Mouse (Mus musculus): Measurements from ENCODE around the gene Vmp1. TPM values are rescaled to one million over a fixed set of nuclear protein-coding genes. Genes with fewer than 3 reads are reported as not detected.

Vmp1 gene
- polyA plus RNA-seq, 1 experiment from 2014 or later: 153 TPM

GRCm38 (mm10) chr11:86578809-86579730, 104.6 kb downstream of the Vmp1 start:
- H3K27me3 ChIP-seq (replicated peaks): no peaks in the 10 kb centered on the region
- H3K4me1 ChIP-seq: peaks cover 32% of the 10 kb centered on the region
- 0 out of 2 replicates have a peak, but pooled peaks have one; percentile 4 for ATAC-seq (ENCODE audit: insufficient read depth, low FRiP score, low read depth)
- WGBS: 62% methylated on average over 25 of the region's 25 CpGs
- H3K9me3 ChIP-seq: no peaks in the 10 kb centered on the region
- no peaks in the 10 kb centered on the region for H3K36me3 ChIP-seq
- peak overlapping the region; percentile 89 for H3K27ac ChIP-seq
- no peak overlapping the region for H3K4me3 ChIP-seq (replicated peaks)
- H3K4me2 ChIP-seq: peak overlapping the region; percentile 17
- no peak overlapping the region for H3K9ac ChIP-seq

- Histone ChIP-seq H3K4me1 (peaks cover 32% of the 10 kb centered on the region), H3K4me3 (replicated peaks) (no peak overlapping the region), H3K9ac (no peak overlapping the region), H3K27ac (peak overlapping the region; percentile 89), H3K27me3 (replicated peaks) (no peaks in the 10 kb centered on the region), H3K9me3 (no peaks in the 10 kb centered on the region), H3K36me3 (no peaks in the 10 kb centered on the region), H3K4me2 (peak overlapping the region; percentile 17; the same call in 1 of the 2 replicates)
- no peak for ATAC-seq (ENCODE audit: insufficient read depth, low FRiP score, low read depth)
- WGBS: 54% methylated on average over 6 of the region's 6 CpGs
Measured at GRCm38 (mm10) chr11:86578106-86578808, 105.4 kb downstream of the Vmp1 start.

GRCm38 (mm10) chr11:86577231-86577630, 106.4 kb downstream of the Vmp1 start:
- Histone ChIP-seq H3K4me1 (peaks cover 32% of the 10 kb centered on the region), H3K36me3 (no peaks in the 10 kb centered on the region), H3K9me3 (no peaks in the 10 kb centered on the region), H3K4me3 (replicated peaks) (no peak overlapping the region), H3K4me2 (no peak overlapping the region), H3K27ac (peak overlapping the region; percentile 89), H3K9ac (no peak overlapping the region), H3K27me3 (replicated peaks) (no peaks in the 10 kb centered on the region)
- WGBS: 58% methylated on average over 4 of the region's 4 CpGs
- no peak for ATAC-seq (ENCODE audit: insufficient read depth, low FRiP score, low read depth)

GRCm38 (mm10) chr11:86575632-86576378, 107.8 kb downstream of the Vmp1 start:
- Histone ChIP-seq H3K36me3 (no peaks in the 10 kb centered on the region), H3K9ac (no peak overlapping the region), H3K9me3 (no peaks in the 10 kb centered on the region), H3K27me3 (replicated peaks) (no peaks in the 10 kb centered on the region), H3K27ac (peak overlapping the region; percentile 70), H3K4me3 (replicated peaks) (no peak overlapping the region), H3K4me2 (no peak overlapping the region), H3K4me1 (peaks cover 33% of the 10 kb centered on the region)
- 66% methylated on average over 7 of the region's 7 CpGs for WGBS
- peak; percentile 29 for ATAC-seq (ENCODE audit: insufficient read depth, low FRiP score, low read depth)

DNA sequence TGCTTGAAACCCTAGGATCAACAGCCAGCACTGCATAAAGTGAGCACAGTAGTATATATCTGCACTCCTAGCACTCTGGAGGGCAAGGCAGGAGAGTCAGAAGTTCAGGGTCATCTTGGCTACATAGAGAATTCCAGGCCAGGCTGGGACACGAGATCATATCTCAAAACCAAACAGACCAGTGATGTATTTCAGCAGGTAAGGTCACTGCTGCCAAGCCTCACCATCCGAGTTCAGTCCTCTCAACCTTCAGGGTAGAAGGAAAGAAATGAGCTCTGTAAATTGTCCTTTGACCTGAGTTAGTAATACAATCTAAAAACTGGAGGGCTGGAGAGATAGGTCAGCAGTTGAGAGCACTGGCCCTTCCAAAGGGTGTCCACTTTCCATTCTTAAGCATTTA, 109.2 kb downstream of the Vmp1 start:
- Histone ChIP-seq H3K27ac (no peak overlapping the region), H3K4me2 (no peak overlapping the region), H3K9me3 (no peaks in the 10 kb centered on the region), H3K9ac (no peak overlapping the region), H3K4me1 (peaks cover 25% of the 10 kb centered on the region), H3K36me3 (no peaks in the 10 kb centered on the region), H3K4me3 (replicated peaks) (no peak overlapping the region), H3K27me3 (replicated peaks) (no peaks in the 10 kb centered on the region)
- ATAC-seq (ENCODE audit: insufficient read depth, low FRiP score, low read depth): no peak
- 38% methylated on average over 2 of the region's 2 CpGs for WGBS

DNA sequence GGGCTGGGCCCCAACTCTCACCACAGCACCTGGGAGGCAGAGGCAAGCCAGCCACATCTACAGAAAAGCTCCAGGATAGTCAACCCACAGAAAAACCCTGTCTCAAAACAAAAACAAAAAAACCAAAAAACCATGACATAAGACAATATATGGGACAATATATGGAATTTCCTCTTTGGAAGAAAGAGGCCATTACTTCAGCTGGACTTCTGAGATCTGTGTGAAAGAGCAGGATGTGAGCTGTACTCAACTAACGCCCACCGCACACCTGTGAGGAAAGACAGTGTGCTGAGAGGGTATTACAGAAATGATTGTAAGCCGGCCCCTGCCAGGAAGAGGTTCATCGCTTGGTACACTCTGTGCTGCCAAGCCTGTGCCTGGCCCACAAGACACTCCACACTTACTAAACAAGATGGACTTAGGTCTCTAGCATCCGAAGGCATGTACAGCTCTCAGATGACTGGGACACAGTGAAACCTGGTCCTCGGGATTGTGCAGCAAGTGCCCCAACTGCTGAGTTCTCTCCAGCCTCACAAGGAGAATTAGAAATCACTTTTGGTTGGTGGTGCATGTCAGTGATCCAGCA, 109.9 kb downstream of the Vmp1 start:
- H3K36me3 ChIP-seq: no peaks in the 10 kb centered on the region
- H3K4me3 ChIP-seq (replicated peaks): no peak overlapping the region
- H3K4me1 ChIP-seq: peaks cover 18% of the 10 kb centered on the region
- no peak for ATAC-seq (ENCODE audit: insufficient read depth, low FRiP score, low read depth)
- H3K9me3 ChIP-seq: no peaks in the 10 kb centered on the region
- WGBS: 85% methylated on average over 6 of the region's 6 CpGs
- H3K27me3 ChIP-seq (replicated peaks): no peaks in the 10 kb centered on the region
- no peak overlapping the region for H3K27ac ChIP-seq
- H3K9ac ChIP-seq: no peak overlapping the region
- no peak overlapping the region for H3K4me2 ChIP-seq

GRCm38 (mm10) chr11:86572623-86573022, 111.0 kb downstream of the Vmp1 start:
- WGBS: 67% methylated on average over 2 of the region's 2 CpGs
- Histone ChIP-seq H3K4me2 (no peak overlapping the region), H3K36me3 (no peaks in the 10 kb centered on the region), H3K4me3 (replicated peaks) (no peak overlapping the region), H3K9ac (no peak overlapping the region), H3K9me3 (no peaks in the 10 kb centered on the region), H3K27ac (no peak overlapping the region; the same call in 1 of the 2 replicates), H3K4me1 (peaks cover 14% of the 10 kb centered on the region), H3K27me3 (replicated peaks) (no peaks in the 10 kb centered on the region)
- ATAC-seq (ENCODE audit: insufficient read depth, low FRiP score, low read depth): no peak

- 65% methylated on average over 4 of the region's 4 CpGs for WGBS
- Histone ChIP-seq H3K27ac (peak overlapping the region; percentile 75), H3K27me3 (replicated peaks) (no peaks in the 10 kb centered on the region), H3K4me3 (replicated peaks) (no peak overlapping the region), H3K4me2 (0 out of 2 replicates have a peak overlapping the region, but pooled peaks have one; percentile 16), H3K9ac (no peak overlapping the region), H3K9me3 (no peaks in the 10 kb centered on the region), H3K4me1 (peaks cover 14% of the 10 kb centered on the region), H3K36me3 (no peaks in the 10 kb centered on the region)
- ATAC-seq (ENCODE audit: insufficient read depth, low FRiP score, low read depth): no peak
Measured at GRCm38 (mm10) chr11:86571871-86572270, 111.8 kb downstream of the Vmp1 start.

DNA sequence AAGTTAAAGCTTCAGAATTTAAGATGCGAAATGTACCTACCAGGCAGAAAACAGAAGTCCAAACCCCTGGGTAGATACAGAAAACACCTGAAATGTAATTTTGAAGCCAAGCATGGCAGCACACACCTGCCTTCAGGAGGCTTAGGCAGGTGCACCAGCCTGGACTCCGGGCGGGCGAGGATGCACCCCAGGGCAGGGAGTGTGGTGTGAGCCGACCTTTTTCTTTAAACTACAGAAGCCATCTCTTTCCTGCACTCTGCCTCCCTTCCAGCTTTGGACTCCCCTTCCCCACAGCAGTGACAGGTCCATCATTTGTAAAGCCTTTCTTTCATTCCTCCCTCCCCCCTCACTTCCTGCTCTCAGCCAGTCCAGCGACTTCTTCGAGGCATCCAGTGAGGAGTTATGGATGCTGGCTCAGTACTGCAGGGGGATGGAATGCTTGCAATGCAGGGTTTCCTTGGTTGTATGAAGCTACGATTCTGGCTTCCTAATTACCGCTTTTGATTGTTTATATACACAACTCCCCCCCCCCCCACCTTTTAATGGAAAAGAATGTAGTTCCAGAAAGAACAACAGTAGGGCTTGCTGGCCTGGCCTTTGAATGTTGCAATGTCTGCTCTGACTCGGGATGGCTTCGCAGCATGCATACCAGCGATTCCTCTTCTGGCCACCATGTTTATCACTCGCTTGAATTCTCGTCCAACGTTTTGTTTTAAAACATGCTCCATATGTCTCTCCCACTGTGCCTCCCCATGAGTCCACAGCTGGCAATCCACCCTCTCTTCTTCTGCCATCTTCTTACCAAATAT, 112.4 kb downstream of the Vmp1 start:
- peak overlapping the region; percentile 75 for H3K27ac ChIP-seq
- no peak overlapping the region for H3K9ac ChIP-seq
- 37% methylated on average over 15 of the region's 15 CpGs for WGBS
- H3K4me3 ChIP-seq (replicated peaks): no peak overlapping the region
- no peaks in the 10 kb centered on the region for H3K9me3 ChIP-seq
- H3K4me2 ChIP-seq: peak overlapping the region; percentile 16; the same call in 1 of the 2 replicates
- no peaks in the 10 kb centered on the region for H3K36me3 ChIP-seq
- 0 out of 2 replicates have a peak, but pooled peaks have one; percentile 33 for ATAC-seq (ENCODE audit: insufficient read depth, low FRiP score, low read depth)
- H3K27me3 ChIP-seq (replicated peaks): no peaks in the 10 kb centered on the region
- H3K4me1 ChIP-seq: peaks cover 11% of the 10 kb centered on the region

- peak overlapping the region; percentile 40; the same call in 1 of the 2 replicates for H3K27ac ChIP-seq
- ATAC-seq (ENCODE audit: insufficient read depth, low FRiP score, low read depth): no peak
- no peak overlapping the region for H3K9ac ChIP-seq
- peaks cover 9% of the 10 kb centered on the region for H3K4me1 ChIP-seq
- no peaks in the 10 kb centered on the region for H3K9me3 ChIP-seq
- H3K4me2 ChIP-seq: no peak overlapping the region
- H3K27me3 ChIP-seq (replicated peaks): no peaks in the 10 kb centered on the region
- no peaks in the 10 kb centered on the region for H3K36me3 ChIP-seq
- no peak overlapping the region for H3K4me3 ChIP-seq (replicated peaks)
- 36% methylated on average over 9 of the region's 9 CpGs for WGBS
Measured at GRCm38 (mm10) chr11:86570261-86570746, 113.3 kb downstream of the Vmp1 start.

All from stomach, embryonic 15.5 days (tissue).